Comparison of ENCODE assay signal across 8 mouse cellular contexts in genomic region chr4:134579620-134580019, GRCm38 (mm10). TPM values are rescaled to one million over a fixed set of nuclear protein-coding genes. Genes with fewer than 3 reads are reported as not detected.
DNase-seq lines count a peak whose midpoint lies in the region; ATAC-seq and TF ChIP-seq lines count a peak whose summit lies in the region.
"Had no signal": no experiment of that assay in that cellular context is flagged by ENCODE, and none has a peak within 500 bp of the region (broad histone marks: within the 10 kb centered on the region; RNA-seq: fewer than 3 reads in every experiment).

No protein-coding gene starts in this region.

- H3K9ac ChIP-seq in heart, postnatal 0 days (replicated peaks; ENCODE audit: low read depth, low read length), result no peak overlapping the region
- H3K9ac ChIP-seq in neural tube, embryonic 12.5 days, result no peak overlapping the region
- no peak overlapping the region for H3K9ac ChIP-seq in hindbrain, postnatal 0 days (replicated peaks; ENCODE audit: low read length)

- H3K27ac ChIP-seq in heart, postnatal 0 days (ENCODE audit: low read depth), result peak overlapping the region; percentile 64
- H3K27ac ChIP-seq in neural tube, embryonic 12.5 days, result no peak overlapping the region
- H3K27ac ChIP-seq in hindbrain, postnatal 0 days, result peak overlapping the region; percentile 65; the same call in 1 of the 2 replicates

- no peak for DNase-seq in heart, postnatal 0 days (ENCODE audit: low spot score)
- DNase-seq in heart, adult 9 months (ENCODE audit: low spot score in 2 of 2), result no peak
- no peak for DNase-seq in neural tube, embryonic 10.5 days (ENCODE audit: extremely low spot score, low spot score)
- no peak for DNase-seq in hindbrain, postnatal 0 days (ENCODE audit: low spot score)
- DNase-seq in right cerebral cortex, adult 2 months (ENCODE audit: low spot score in 2 of 2), result no peak
- DNase-seq in spleen, postnatal 14 days (ENCODE audit: low spot score in 2 of 2), result no peak
- DNase-seq: thymus, postnatal 4 days had no signal

- H3K4me1 ChIP-seq in heart, postnatal 0 days (ENCODE audit: control insufficient read depth, insufficient read depth), result peaks cover 20% of the 10 kb centered on the region
- H3K4me1 ChIP-seq in neural tube, embryonic 12.5 days, result peaks cover 43% of the 10 kb centered on the region
- 0 out of 2 replicates have a peak, but pooled peaks cover 12% of the 10 kb centered on the region for H3K4me1 ChIP-seq in hindbrain, postnatal 0 days (ENCODE audit: insufficient read depth, low read length)

- peak; percentile 73 for ATAC-seq in heart, postnatal 0 days (ENCODE audit: insufficient read depth, low read depth)
- no peak for ATAC-seq in neural tube, embryonic 12.5 days (ENCODE audit: low FRiP score, low read depth)
- no peak for ATAC-seq in hindbrain, postnatal 0 days

- 0 out of 2 replicates have a peak overlapping the region, but pooled peaks have one; percentile 5 for H3K4me3 ChIP-seq in heart, postnatal 0 days (ENCODE audit: low read depth, low read length)
- no peak overlapping the region for H3K4me3 ChIP-seq in neural tube, embryonic 12.5 days
- no peak overlapping the region for H3K4me3 ChIP-seq in hindbrain, postnatal 0 days (ENCODE audit: low read length)

- H3K4me2 ChIP-seq in heart, postnatal 0 days (ENCODE audit: low read depth, low read length), result peak overlapping the region; percentile 45
- peak overlapping the region; percentile 38 for H3K4me2 ChIP-seq in neural tube, embryonic 12.5 days (replicated peaks)
- no peak overlapping the region for H3K4me2 ChIP-seq in hindbrain, postnatal 0 days (ENCODE audit: low read depth, low read length)

- 37% methylated on average over 5 of the region's 5 CpGs for WGBS in heart, postnatal 0 days
- WGBS in neural tube, embryonic 12.5 days, result 29% methylated on average over 5 of the region's 5 CpGs
- WGBS in hindbrain, postnatal 0 days, result 35% methylated on average over 4 of the region's 5 CpGs

- H3K27me3 ChIP-seq in heart, postnatal 0 days (ENCODE audit: control insufficient read depth, insufficient read depth, low read length), result no peaks in the 10 kb centered on the region
- H3K27me3 ChIP-seq in neural tube, embryonic 12.5 days (replicated peaks), result 0 out of 2 replicates have a peak, but pooled peaks cover 2% of the 10 kb centered on the region
- no peaks in the 10 kb centered on the region for H3K27me3 ChIP-seq in hindbrain, postnatal 0 days (ENCODE audit: insufficient read depth, low read length)

- TF ChIP-seq EP300 in heart, postnatal 0 days (IDR thresholded peaks at IDR 0.05; ENCODE audit: low read depth), result no peak

- H3K9me3 ChIP-seq in heart, postnatal 0 days (replicated peaks; ENCODE audit: control insufficient read depth, low read length), result no peaks in the 10 kb centered on the region
- no peaks in the 10 kb centered on the region for H3K9me3 ChIP-seq in neural tube, embryonic 12.5 days
- H3K9me3 ChIP-seq in hindbrain, postnatal 0 days (ENCODE audit: low read length), result no peaks in the 10 kb centered on the region

- no peak for TF ChIP-seq CTCF in heart, postnatal 0 days (IDR thresholded peaks at IDR 0.05; ENCODE audit: low read depth)
- TF ChIP-seq CTCF in hindbrain, postnatal 0 days (IDR thresholded peaks at IDR 0.05; ENCODE audit: low read depth), result no peak

- peaks cover 2% of the 10 kb centered on the region for H3K36me3 ChIP-seq in heart, postnatal 0 days (replicated peaks; ENCODE audit: control insufficient read depth, insufficient read depth, low read length)
- H3K36me3 ChIP-seq in neural tube, embryonic 12.5 days, result no peaks in the 10 kb centered on the region
- H3K36me3 ChIP-seq in hindbrain, postnatal 0 days (ENCODE audit: insufficient read depth, low read length), result peaks cover 1% of the 10 kb centered on the region; the same call in 1 of the 2 replicates

RNA-seq across cellular contexts. Expression of gene Selenon, which starts 27.7 kb away (rescaled TPM):
- 18.2 and 30.5 TPM in 2 replicates for total RNA-seq in heart, postnatal 0 days (2014; rRNA removed; ENCODE audit: low replicate concordance)
- polyA plus RNA-seq in heart, postnatal 0 days (2015; fragmentation: Nextera tagmentation; extraction: Ambion mirVana), result 6.8 and 7.2 TPM in 2 replicates
- polyA plus RNA-seq in neural tube, embryonic 12.5 days (2016; fragmentation: Nextera tagmentation; extraction: Ambion mirVana), result 47.5 and 53.0 TPM in 2 replicates
- total RNA-seq in hindbrain, postnatal 0 days (2014; rRNA removed), result 30.4 and 32.7 TPM in 2 replicates
- polyA plus RNA-seq in hindbrain, postnatal 0 days (2015; fragmentation: Nextera tagmentation; extraction: Ambion mirVana), result 10.0 and 11.3 TPM in 2 replicates

RNA-seq across cellular contexts. Expression of gene Mtfr1l, which starts 44.4 kb away (rescaled TPM):
- total RNA-seq in heart, postnatal 0 days (2014; rRNA removed; ENCODE audit: low replicate concordance), result 145 and 159 TPM in 2 replicates
- 191 and 207 TPM in 2 replicates for polyA plus RNA-seq in heart, postnatal 0 days (2015; fragmentation: Nextera tagmentation; extraction: Ambion mirVana)
- 135 and 138 TPM in 2 replicates for polyA plus RNA-seq in neural tube, embryonic 12.5 days (2016; fragmentation: Nextera tagmentation; extraction: Ambion mirVana)
- 133 and 146 TPM in 2 replicates for total RNA-seq in hindbrain, postnatal 0 days (2014; rRNA removed)
- 177 and 182 TPM in 2 replicates for polyA plus RNA-seq in hindbrain, postnatal 0 days (2015; fragmentation: Nextera tagmentation; extraction: Ambion mirVana)
